Mouse (Mus musculus) testis, adult 2 months (tissue): ENCODE data around the gene Ddx46.

Experiments used
- CTCF ChIP-seq: fragments of 200-500 bp; IDR thresholded peaks from 2 replicates; pipeline ENCODE4 v1.5.1; 2012; ENCODE audit warnings: low read depth, mild to moderate bottlenecking, inconsistent platforms, low read length, moderate library complexity; ENCODE audit not compliant: control insufficient read depth, insufficient read depth, insufficient replicate concordance
- POLR2A ChIP-seq: fragments of 200-500 bp; IDR thresholded peaks from 2 replicates; pipeline ENCODE4 v1.6.1; 2012; ENCODE audit warnings: low read depth, mild to moderate bottlenecking, inconsistent platforms, low read length, moderate library complexity; ENCODE audit not compliant: control insufficient read depth

GRCm38 (mm10) chr13:55613471-55613870 lies 21.4 kb upstream of the Ddx46 start:
- no peak for TF ChIP-seq POLR2A
- TF ChIP-seq CTCF: no peak
